Mouse (Mus musculus) ES-Bruce4 (cell line): ENCODE measurements around the gene Kcnc3. TPM values are rescaled to one million over a fixed set of nuclear protein-coding genes. Genes with fewer than 3 reads are reported as not detected.

Experiments used
- H3K27ac ChIP-seq: 2 replicates; pipeline ENCODE4 v1.5.1; 2012; ENCODE audit warnings: low read length, inconsistent platforms; ENCODE audit not compliant: insufficient read depth
- H3K27me3 ChIP-seq: 2 replicates; pipeline ENCODE4 v1.6.1; 2012; ENCODE audit warnings: mild to moderate bottlenecking, low read length, inconsistent platforms; ENCODE audit not compliant: control insufficient read depth, poor library complexity, insufficient read depth, severe bottlenecking
- H3K36me3 ChIP-seq: 2 replicates; pipeline ENCODE4 v1.6.1; 2012; ENCODE audit warnings: inconsistent platforms, mild to moderate bottlenecking, low read length, moderate library complexity; ENCODE audit not compliant: control insufficient read depth, poor library complexity, insufficient read depth, severe bottlenecking
- H3K4me1 ChIP-seq: one replicate; pipeline ENCODE4 v1.8.1; 2011; ENCODE audit warnings: low read length; ENCODE audit not compliant: control insufficient read depth, insufficient read depth
- H3K4me3 ChIP-seq: 2 replicates; pipeline ENCODE4 v1.5.1; 2011; ENCODE audit warnings: low read depth, mild to moderate bottlenecking, low read length
- H3K9ac ChIP-seq: 2 replicates; pipeline ENCODE4 v1.6.1; 2012; ENCODE audit warnings: low read depth, mild to moderate bottlenecking, inconsistent platforms; ENCODE audit not compliant: poor library complexity, severe bottlenecking
- H3K9me3 ChIP-seq: replicated peaks from 2 replicates; pipeline ENCODE4 v1.6.1; 2012; ENCODE audit warnings: mild to moderate bottlenecking, low read length, inconsistent platforms; ENCODE audit not compliant: control insufficient read depth, poor library complexity, insufficient read depth, severe bottlenecking
- CTCF ChIP-seq: IDR thresholded peaks from one replicate; pipeline ENCODE4 v1.8.1; 2011; ENCODE audit warnings: low read depth, low read length
- EP300 ChIP-seq: IDR thresholded peaks from 2 replicates; pipeline ENCODE4 v1.6.1; 2011; ENCODE audit warnings: low read depth, low read length; ENCODE audit not compliant: insufficient read depth
- POLR2A ChIP-seq: IDR thresholded peaks from one replicate; pipeline ENCODE4 v1.8.1; 2011; ENCODE audit warnings: low read length; ENCODE audit not compliant: insufficient read depth
- polyA plus RNA-seq: library from polyadenylated mRNA; stranded (reverse); fragments of >200 nt; gene quantifications from 2 replicates; pipeline ENCODE4 v1.2.4, GENCODE M21; 2011; ENCODE audit warnings: low read depth; ENCODE audit not compliant: missing spikeins, insufficient read depth, insufficient read length

Kcnc3 gene
- polyA plus RNA-seq, 1 experiment, result 12.3 TPM

DNA sequence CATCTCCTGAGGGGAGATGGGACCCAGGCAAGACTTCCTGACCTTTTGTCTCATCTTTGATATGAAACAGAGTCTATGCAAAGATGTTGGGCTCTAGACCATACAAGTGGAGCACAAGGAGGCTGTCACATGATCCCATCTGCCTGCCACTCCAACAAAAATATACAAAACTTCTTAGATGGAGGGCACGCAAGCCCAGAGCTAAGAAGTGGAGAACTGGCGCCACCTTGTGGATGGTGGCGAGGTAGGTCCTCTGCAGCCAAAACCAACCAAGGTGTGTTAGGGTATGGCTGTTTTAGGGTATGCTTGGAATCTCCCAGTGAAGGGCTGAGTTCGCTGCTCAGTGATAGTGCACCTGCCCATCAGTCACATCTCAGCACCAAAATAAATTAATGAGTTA lies 59.5 kb downstream of the Kcnc3 start:
- Histone ChIP-seq H3K27me3 (no peaks in the 10 kb centered on the region), H3K9me3 (no peaks in the 10 kb centered on the region), H3K4me1 (no peaks in the 10 kb centered on the region), H3K4me3 (no peak overlapping the region), H3K9ac (no peak overlapping the region), H3K36me3 (no peaks in the 10 kb centered on the region), H3K27ac (no peak overlapping the region)
- peak; percentile 95 for TF ChIP-seq CTCF
- TF ChIP-seq EP300, result no peak

GRCm38 (mm10) chr7:44651416-44651815 lies 61.0 kb downstream of the Kcnc3 start:
- TF ChIP-seq POLR2A (no peak), CTCF (no peak), EP300 (no peak)
- no peak overlapping the region for H3K4me3 ChIP-seq
- H3K27ac ChIP-seq, result no peak overlapping the region
- H3K36me3 ChIP-seq, result no peaks in the 10 kb centered on the region
- no peaks in the 10 kb centered on the region for H3K4me1 ChIP-seq
- no peaks in the 10 kb centered on the region for H3K9me3 ChIP-seq
- no peak overlapping the region for H3K9ac ChIP-seq
- H3K27me3 ChIP-seq, result no peaks in the 10 kb centered on the region

GRCm38 (mm10) chr7:44653773-44654172 lies 63.3 kb downstream of the Kcnc3 start:
- no peak overlapping the region for H3K9ac ChIP-seq
- no peaks in the 10 kb centered on the region for H3K4me1 ChIP-seq
- H3K4me3 ChIP-seq, result no peak overlapping the region
- H3K9me3 ChIP-seq, result no peaks in the 10 kb centered on the region
- H3K36me3 ChIP-seq, result no peaks in the 10 kb centered on the region
- no peaks in the 10 kb centered on the region for H3K27me3 ChIP-seq
- TF ChIP-seq EP300, result no peak
- peak; percentile 88 for TF ChIP-seq CTCF
- no peak overlapping the region for H3K27ac ChIP-seq

Other genes starting within 250 kb of the Kcnc3 start
- gene Syt3, start 206.6 kb upstream of the Kcnc3 start, polyA plus RNA-seq, result 1.8 and 1.9 TPM in 2 replicates
- 7.7 and 8.3 TPM in 2 replicates for gene 1700008O03Rik, start 204.8 kb upstream of the Kcnc3 start, polyA plus RNA-seq
- not detected in 2 replicates for gene Lrrc4b, start 161.6 kb upstream of the Kcnc3 start, polyA plus RNA-seq
- not detected in 2 replicates for gene Aspdh, start 125.3 kb upstream of the Kcnc3 start, polyA plus RNA-seq
- gene Josd2, start 122.7 kb upstream of the Kcnc3 start, polyA plus RNA-seq, result 9.7 and 12.3 TPM in 2 replicates
- 67.7 and 75.3 TPM in 2 replicates for gene Emc10, start 94.1 kb upstream of the Kcnc3 start, polyA plus RNA-seq
- 5.6 and 7.4 TPM in 2 replicates for gene Fam71e1, start 94.1 kb upstream of the Kcnc3 start, polyA plus RNA-seq
- 2.3 and 2.5 TPM in 2 replicates for gene Mybpc2, start 66.0 kb upstream of the Kcnc3 start, polyA plus RNA-seq
- gene Spib, start 58.6 kb upstream of the Kcnc3 start, polyA plus RNA-seq, result 1.4 and 2.4 TPM in 2 replicates
- gene Pold1, start 41.8 kb upstream of the Kcnc3 start, polyA plus RNA-seq, result 81.9 and 86.6 TPM in 2 replicates
- gene Nr1h2, start 36.7 kb upstream of the Kcnc3 start, polyA plus RNA-seq, result 67.6 and 95.7 TPM in 2 replicates
- gene Napsa, start 18.3 kb upstream of the Kcnc3 start, polyA plus RNA-seq, result 0.97 and 1.1 TPM in 2 replicates
- 14.7 and 16.5 TPM in 2 replicates for gene Myh14, start 80.2 kb downstream of the Kcnc3 start, polyA plus RNA-seq
- gene Izumo2, start 118.1 kb downstream of the Kcnc3 start, polyA plus RNA-seq, result 1.8 and 2.2 TPM in 2 replicates
- 52.2 and 62.7 TPM in 2 replicates for gene Vrk3, start 157.7 kb downstream of the Kcnc3 start, polyA plus RNA-seq
- gene Zfp473, start 160.4 kb downstream of the Kcnc3 start, polyA plus RNA-seq, result 24.4 and 28.4 TPM in 2 replicates
- 90.6 and 109 TPM in 2 replicates for gene Nup62, start 225.4 kb downstream of the Kcnc3 start, polyA plus RNA-seq
- gene Il4i1, start 225.7 kb downstream of the Kcnc3 start, polyA plus RNA-seq, result 4.7 and 6.4 TPM in 2 replicates
- gene Atf5, start 226.0 kb downstream of the Kcnc3 start, polyA plus RNA-seq, result 9.6 and 14.6 TPM in 2 replicates